Mouse (Mus musculus) macrophage (primary cell): Measurements from ENCODE around the gene Nlk. TPM values are rescaled to one million over a fixed set of nuclear protein-coding genes. Genes with fewer than 3 reads are reported as not detected.
A peak's percentile ranks its signal among the peaks of the same experiment; 100 is the strongest.
"Not testable (repeated sequence)": the region's sequence is repeated elsewhere in the genome, so short reads cannot be mapped to it uniquely, and the experiment has no call there.

Experiments used
- H3K27ac ChIP-seq: fragments of 350-480 bp; formaldehyde crosslinking; 2 replicates; pipeline ENCODE4 v1.9.0; 2021
- H3K36me3 ChIP-seq: fragments of 350-480 bp; formaldehyde crosslinking; 2 replicates; pipeline ENCODE4 v1.9.0; 2021; ENCODE audit errors: inconsistent target
- H3K4me3 ChIP-seq: fragments of 350-480 bp; formaldehyde crosslinking; 2 replicates; pipeline ENCODE4 v1.9.0; 2021; ENCODE audit errors: inconsistent target
- H3K79me2 ChIP-seq: fragments of 350-480 bp; formaldehyde crosslinking; 2 replicates; pipeline ENCODE4 v1.9.0; 2021; ENCODE audit errors: inconsistent target
- WGBS: methylation state at CpG from one replicate; pipeline ENCODE4 v1.1.7; 2026; ENCODE audit warnings: inconsistent platforms; ENCODE audit not compliant: missing documents; 5-methylcytosine and 5-hydroxymethylcytosine counted together
- polyA plus RNA-seq: library from polyadenylated mRNA; stranded (reverse); fragments of 250-400 nt; gene quantifications from 3 replicates; pipeline ENCODE4 v1.2.4, GENCODE M21; 2018; ENCODE audit warnings: inconsistent platforms

Gene Nlk
- polyA plus RNA-seq, 1 experiment from 2014 or later = 12.9 TPM

- Histone ChIP-seq H3K4me3 (no peak overlapping the region), H3K36me3 (no peaks in the 10 kb centered on the region), H3K27ac (no peak overlapping the region), H3K79me2 (no peaks in the 10 kb centered on the region)
These were observed 100.4 kb downstream of the Nlk start for GRCm38 (mm10) chr11:78596750-78597149.

GRCm38 (mm10) chr11:78595773-78596172 is 101.4 kb downstream of the Nlk start:
- Histone ChIP-seq H3K36me3 (no peaks in the 10 kb centered on the region), H3K27ac (no peak overlapping the region)
- 100% methylated on average over 2 of the region's 2 CpGs for WGBS

DNA sequence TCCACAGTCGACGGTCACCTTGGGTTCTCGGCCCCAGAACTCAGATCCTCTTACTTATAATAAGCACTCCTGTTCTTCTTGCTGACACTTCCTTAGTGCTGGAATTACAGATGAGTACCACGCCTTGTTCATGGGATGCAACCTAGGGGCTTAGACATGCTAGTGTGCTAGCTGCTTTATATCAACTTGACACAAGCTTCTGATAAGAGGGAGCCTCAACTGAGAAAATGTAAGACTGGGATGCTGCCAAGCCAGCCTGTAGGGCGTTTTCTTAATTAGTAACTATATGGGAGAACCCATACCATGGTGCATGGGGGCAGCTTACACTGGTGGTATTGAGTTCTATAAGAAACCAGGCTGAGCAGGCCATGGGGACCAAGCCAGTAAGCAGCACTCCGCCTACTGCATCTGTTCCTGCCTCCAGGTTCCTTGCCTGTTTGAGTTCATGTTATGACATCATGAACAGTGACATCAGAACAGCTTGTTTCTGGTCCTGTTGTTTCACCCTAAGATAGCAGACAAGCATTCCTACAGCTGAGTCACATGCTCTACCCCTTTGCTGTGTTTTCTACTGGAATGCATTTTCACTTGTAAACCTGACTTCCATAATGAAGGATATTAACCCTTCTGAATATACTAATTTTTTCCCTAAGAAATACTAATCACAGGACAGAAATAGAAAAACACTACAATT is 102.8 kb downstream of the Nlk start:
- Histone ChIP-seq H3K27ac (no peak overlapping the region), H3K4me3 (no peak overlapping the region), H3K79me2 (no peaks in the 10 kb centered on the region), H3K36me3 (no peaks in the 10 kb centered on the region)
- 97% methylated on average over 6 of the region's 6 CpGs for WGBS

More at GRCm38 (mm10) chr11:78595773-78596172, 101.4 kb downstream of the Nlk start:
- no peaks in the 10 kb centered on the region for H3K79me2 ChIP-seq
- no peak overlapping the region for H3K4me3 ChIP-seq

GRCm38 (mm10) chr11:78587677-78588076 is 109.5 kb downstream of the Nlk start:
- not testable (repeated sequence) for H3K36me3 ChIP-seq, H3K79me2 ChIP-seq, H3K27ac ChIP-seq, H3K4me3 ChIP-seq
- 100% methylated on average over 1 of the region's 1 CpGs for WGBS

GRCm38 (mm10) chr11:78586099-78586498 is 111.1 kb downstream of the Nlk start:
- Histone ChIP-seq H3K4me3 (no peak overlapping the region), H3K27ac (no peak overlapping the region), H3K36me3 (0 out of 2 replicates have a peak, but pooled peaks cover 7% of the 10 kb centered on the region), H3K79me2 (no peaks in the 10 kb centered on the region)

DNA sequence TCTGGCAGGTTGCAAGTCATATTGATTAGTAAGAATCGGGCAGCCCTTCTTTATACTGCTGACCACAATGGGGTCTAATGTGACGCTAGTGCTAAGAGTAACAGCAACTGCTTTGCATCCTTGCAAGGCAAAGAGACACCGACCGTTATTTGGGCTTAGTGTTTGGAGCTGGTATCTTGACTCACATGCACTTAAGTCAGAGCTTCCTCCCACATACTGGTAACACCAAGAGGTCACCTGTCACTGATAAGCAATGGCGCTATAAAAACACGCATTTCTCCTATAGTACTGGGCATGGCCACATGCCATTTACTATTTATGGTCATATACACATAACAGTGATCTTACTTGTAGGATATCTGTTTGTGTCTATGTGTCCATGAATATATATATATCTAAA is 114.3 kb downstream of the Nlk start:
- Histone ChIP-seq H3K79me2 (no peaks in the 10 kb centered on the region), H3K36me3 (0 out of 2 replicates have a peak, but pooled peaks cover 7% of the 10 kb centered on the region), H3K4me3 (no peak overlapping the region), H3K27ac (no peak overlapping the region)
- 97% methylated on average over 6 of the region's 6 CpGs for WGBS

- 100% methylated on average over 2 of the region's 2 CpGs for WGBS
- Histone ChIP-seq H3K36me3 (no peaks in the 10 kb centered on the region), H3K27ac (no peak overlapping the region), H3K79me2 (no peaks in the 10 kb centered on the region), H3K4me3 (no peak overlapping the region)
These were observed 122.2 kb downstream of the Nlk start for GRCm38 (mm10) chr11:78574975-78575374.

DNA sequence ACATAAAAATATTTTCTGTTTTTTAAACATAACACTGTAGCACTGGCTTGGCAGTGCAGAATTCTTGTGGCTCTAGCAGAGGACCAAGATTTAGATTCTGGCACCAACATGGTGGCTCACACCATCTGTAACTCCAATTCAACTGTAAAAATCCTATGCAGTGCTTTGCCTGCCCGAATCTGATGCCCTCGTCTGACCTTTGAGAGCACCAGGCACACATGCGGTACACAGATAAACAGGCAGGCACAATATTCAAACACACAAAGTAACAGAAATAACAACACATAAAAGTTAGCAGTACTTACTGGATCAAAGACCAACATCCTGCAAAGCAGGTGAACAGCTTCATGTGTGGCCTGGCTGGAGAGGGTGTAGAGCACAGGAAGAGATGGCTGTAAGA is 122.6 kb downstream of the Nlk start:
- 95% methylated on average over 3 of the region's 3 CpGs for WGBS
- Histone ChIP-seq H3K27ac (no peak overlapping the region), H3K79me2 (no peaks in the 10 kb centered on the region), H3K4me3 (no peak overlapping the region), H3K36me3 (no peaks in the 10 kb centered on the region)

- H3K27ac ChIP-seq, H3K79me2 ChIP-seq, H3K4me3 ChIP-seq, H3K36me3 ChIP-seq: not testable (repeated sequence)
- no CpG with 5 or more reads among the region's 4 CpGs for WGBS
These were observed 123.1 kb downstream of the Nlk start for GRCm38 (mm10) chr11:78574031-78574430.

DNA sequence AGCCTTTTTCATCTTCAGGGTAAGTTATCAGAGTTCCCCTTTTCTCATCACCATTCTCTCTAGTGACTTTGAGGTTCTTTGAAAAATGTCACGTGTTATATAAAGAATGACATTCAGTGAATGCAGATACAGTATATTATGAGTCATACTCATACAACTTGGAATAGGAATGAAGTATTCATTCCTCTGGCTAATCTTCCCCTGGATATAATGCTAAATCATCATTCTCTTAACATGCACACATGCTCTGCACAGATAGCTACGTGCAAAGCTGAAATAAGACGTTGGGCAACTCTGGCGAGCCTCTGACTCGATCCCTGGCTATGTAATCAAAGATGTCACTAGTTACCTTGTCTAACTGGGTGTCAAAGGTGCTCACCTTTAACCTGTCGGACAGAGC is 125.3 kb downstream of the Nlk start:
- Histone ChIP-seq H3K27ac (no peak overlapping the region), H3K4me3 (no peak overlapping the region), H3K36me3 (no peaks in the 10 kb centered on the region), H3K79me2 (no peaks in the 10 kb centered on the region)
- 72% methylated on average over 6 of the region's 6 CpGs for WGBS

GRCm38 (mm10) chr11:78571441-78571840 is 125.7 kb downstream of the Nlk start:
- H3K4me3 ChIP-seq = no peak overlapping the region
- no peaks in the 10 kb centered on the region for H3K79me2 ChIP-seq
- H3K27ac ChIP-seq = no peak overlapping the region
- WGBS = 97% methylated on average over 5 of the region's 8 CpGs
- no peaks in the 10 kb centered on the region for H3K36me3 ChIP-seq

- Histone ChIP-seq H3K36me3 (no peaks in the 10 kb centered on the region), H3K4me3 (no peak overlapping the region), H3K79me2 (no peaks in the 10 kb centered on the region), H3K27ac (no peak overlapping the region)
- 33% methylated on average over 3 of the region's 3 CpGs for WGBS
These were observed 127.4 kb downstream of the Nlk start for GRCm38 (mm10) chr11:78569806-78570205.

DNA sequence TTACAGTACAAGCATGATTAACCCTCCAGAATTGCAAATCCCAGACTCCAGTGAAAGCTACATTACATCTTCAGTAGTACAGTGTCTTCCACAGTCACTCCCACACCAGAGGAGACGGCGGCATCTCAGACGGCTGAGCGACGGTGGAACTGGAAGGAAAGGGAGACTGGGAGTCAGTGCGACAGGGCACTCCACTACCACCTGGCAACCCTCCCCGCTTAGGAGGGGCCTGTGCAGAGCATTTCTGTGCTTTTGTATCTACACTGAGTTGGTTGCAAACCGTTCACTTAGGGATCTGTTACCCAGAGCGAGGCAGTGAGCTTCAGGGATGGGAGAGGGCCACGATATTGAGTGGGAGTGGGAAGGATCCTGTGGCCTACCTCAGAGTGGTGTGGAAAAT is 128.3 kb downstream of the Nlk start:
- Histone ChIP-seq H3K27ac (no peak overlapping the region), H3K79me2 (no peaks in the 10 kb centered on the region), H3K4me3 (no peak overlapping the region), H3K36me3 (no peaks in the 10 kb centered on the region)
- WGBS = 94% methylated on average over 9 of the region's 10 CpGs

DNA sequence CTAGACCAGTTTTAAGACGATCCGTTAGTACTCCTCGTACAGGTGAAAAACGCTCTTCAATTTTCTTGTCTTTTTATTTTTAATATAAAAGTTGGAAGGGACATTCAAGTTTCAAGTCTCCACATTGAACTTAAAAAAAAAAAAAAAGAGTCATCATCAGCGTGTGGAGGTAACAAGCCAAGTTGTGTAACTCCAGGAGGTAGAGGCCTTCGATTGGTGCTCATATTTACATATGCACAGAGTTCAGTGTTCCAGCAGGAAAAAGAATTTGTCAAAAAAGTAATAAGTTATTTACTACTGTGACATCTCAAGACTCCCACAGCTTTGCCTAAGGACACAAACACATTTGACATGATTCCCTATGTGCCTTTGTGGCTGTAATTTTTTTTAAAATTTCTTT is 129.6 kb downstream of the Nlk start:
- H3K36me3 ChIP-seq = no peaks in the 10 kb centered on the region
- no peak overlapping the region for H3K4me3 ChIP-seq
- no peak overlapping the region for H3K27ac ChIP-seq
- 93% methylated on average over 6 of the region's 6 CpGs for WGBS
- H3K79me2 ChIP-seq = no peaks in the 10 kb centered on the region

GRCm38 (mm10) chr11:78566775-78567174 is 130.4 kb downstream of the Nlk start:
- Histone ChIP-seq H3K79me2 (no peaks in the 10 kb centered on the region), H3K36me3 (no peaks in the 10 kb centered on the region), H3K27ac (peak overlapping the region; percentile 54), H3K4me3 (no peak overlapping the region)
- 23% methylated on average over 6 of the region's 6 CpGs for WGBS

DNA sequence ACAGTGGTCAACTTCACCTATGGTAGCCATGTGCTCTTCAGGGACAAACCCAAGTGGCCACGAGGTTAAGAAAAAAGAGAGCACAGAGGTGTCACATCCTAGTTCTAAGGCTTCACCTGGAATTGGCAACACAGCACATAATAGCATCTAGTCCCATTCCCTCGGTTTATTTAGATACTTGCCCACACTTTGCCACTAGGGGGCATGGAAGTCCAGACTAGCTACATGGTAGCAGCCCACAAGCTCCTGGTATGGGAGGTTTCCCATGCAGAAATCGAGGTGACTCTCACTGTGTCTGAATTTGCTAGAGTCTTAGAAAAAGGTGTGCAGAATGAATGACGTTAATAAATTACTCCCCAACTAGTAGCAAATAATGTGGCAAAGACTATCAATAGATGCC is 136.7 kb downstream of the Nlk start:
- 8% methylated on average over 4 of the region's 4 CpGs for WGBS
- no peak overlapping the region for H3K27ac ChIP-seq
- H3K36me3 ChIP-seq = no peaks in the 10 kb centered on the region

More for the DNA sequence above, 136.7 kb downstream of the Nlk start:
- Histone ChIP-seq H3K4me3 (no peak overlapping the region), H3K79me2 (no peaks in the 10 kb centered on the region)
